Mouse (Mus musculus) left cerebral cortex, postnatal 25 days (tissue): Measurements from ENCODE around the gene Gzmg. TPM values are rescaled to one million over a fixed set of nuclear protein-coding genes. Genes with fewer than 3 reads are reported as not detected.

Experiments used
- total RNA-seq, 2 experiments: library from RNA; stranded (reverse); gene quantifications; 2 replicates each; pipeline ENCODE4 v1.2.3; 2021

The Gzmg gene
- total RNA-seq, 2 experiments from 2014 or later = not detected

Other genes with a start within 250 kb of the Gzmg start
- not detected for gene Cma1, start 214.9 kb downstream of the Gzmg start, total RNA-seq
- gene Cma2, start 208.6 kb downstream of the Gzmg start, total RNA-seq = not detected
- gene Mcpt1, start 141.6 kb downstream of the Gzmg start, total RNA-seq = not detected
- gene Mcpt9, start 129.1 kb downstream of the Gzmg start, total RNA-seq = not detected
- not detected for gene Mcpt2, start 117.5 kb downstream of the Gzmg start, total RNA-seq
- gene Mcpt4, start 97.3 kb downstream of the Gzmg start, total RNA-seq = not detected
- gene Mcpt8, start 74.3 kb downstream of the Gzmg start, total RNA-seq = not detected
- gene Ctsg, start 57.0 kb downstream of the Gzmg start, total RNA-seq = not detected
- gene Gzme, start 39.0 kb downstream of the Gzmg start, total RNA-seq = not detected
- gene Gzmd, start 27.0 kb downstream of the Gzmg start, total RNA-seq = not detected
- not detected for gene Gzmn, start 15.0 kb upstream of the Gzmg start, total RNA-seq
- not detected for gene Gzmf, start 51.8 kb upstream of the Gzmg start, total RNA-seq
- not detected for gene Gzmc, start 75.1 kb upstream of the Gzmg start, total RNA-seq
- gene Gzmb, start 102.7 kb upstream of the Gzmg start, total RNA-seq = not detected
- under 1 TPM in 1 of 2 experiments, not detected in 1; 0.23 TPM for gene Atp12a, start 205.5 kb upstream of the Gzmg start, total RNA-seq
- gene Rnf17, start 243.0 kb upstream of the Gzmg start, total RNA-seq = under 1 TPM; 0.44 to 0.85 TPM